Mouse (Mus musculus) embryonic facial prominence, embryonic 13.5 days (tissue): ENCODE data around the gene Slc6a6. TPM values are rescaled to one million over a fixed set of nuclear protein-coding genes. Genes with fewer than 3 reads are reported as not detected.

Experiments used
- ATAC-seq: fragments of 200-750 bp; cut with Nextera tagmentation; 2 replicates; pipeline ENCODE4 v1.8.0; 2017; ENCODE audit warnings: low read depth; ENCODE audit not compliant: insufficient number of reproducible peaks, insufficient read depth, low FRiP score, low TSS enrichment
- H3K27ac ChIP-seq: fragments of 300-500 bp; sonication (generic); 2 replicates; pipeline ENCODE4 v1.5.1; 2015; ENCODE audit warnings: moderate library complexity, mild to moderate bottlenecking, inconsistent platforms
- H3K27me3 ChIP-seq: fragments of 300-500 bp; sonication (generic); 2 replicates; pipeline ENCODE4 v1.6.1; 2015; ENCODE audit warnings: mild to moderate bottlenecking, inconsistent platforms
- H3K36me3 ChIP-seq: fragments of 300-500 bp; sonication (generic); 2 replicates; pipeline ENCODE4 v1.6.1; 2015; ENCODE audit warnings: mild to moderate bottlenecking, inconsistent platforms
- H3K4me1 ChIP-seq: fragments of 300-500 bp; sonication (generic); 2 replicates; pipeline ENCODE4 v1.6.1; 2015; ENCODE audit warnings: inconsistent platforms
- H3K4me2 ChIP-seq: fragments of 300-500 bp; sonication (generic); 2 replicates; pipeline ENCODE4 v1.6.1; 2015; ENCODE audit warnings: moderate library complexity, mild to moderate bottlenecking, inconsistent platforms
- H3K4me3 ChIP-seq: fragments of 300-500 bp; sonication (generic); 2 replicates; pipeline ENCODE4 v1.5.1; 2015; ENCODE audit warnings: mild to moderate bottlenecking, inconsistent platforms
- H3K9ac ChIP-seq: fragments of 300-500 bp; sonication (generic); 2 replicates; pipeline ENCODE4 v1.6.1; 2015; ENCODE audit warnings: mild to moderate bottlenecking, inconsistent platforms
- H3K9me3 ChIP-seq: fragments of 300-500 bp; sonication (generic); 2 replicates; pipeline ENCODE4 v1.6.1; 2016; ENCODE audit warnings: inconsistent platforms
- WGBS: fragments of 180-500 bp; shearing (Covaris S2); methylation state at CpG from one replicate; pipeline ENCODE4 v1.1.7; 2015; ENCODE audit warnings: mixed read lengths; 5-methylcytosine and 5-hydroxymethylcytosine counted together
- polyA plus RNA-seq: library from polyadenylated mRNA; unstranded; fragments of >200 nt; fragmentation: Nextera tagmentation; extraction: Ambion mirVana; gene quantifications from 2 replicates; pipeline ENCODE4 v1.2.1, GENCODE M21; 2015

The Slc6a6 gene
- polyA plus RNA-seq, 1 experiment from 2014 or later, result 71.4 TPM

DNA sequence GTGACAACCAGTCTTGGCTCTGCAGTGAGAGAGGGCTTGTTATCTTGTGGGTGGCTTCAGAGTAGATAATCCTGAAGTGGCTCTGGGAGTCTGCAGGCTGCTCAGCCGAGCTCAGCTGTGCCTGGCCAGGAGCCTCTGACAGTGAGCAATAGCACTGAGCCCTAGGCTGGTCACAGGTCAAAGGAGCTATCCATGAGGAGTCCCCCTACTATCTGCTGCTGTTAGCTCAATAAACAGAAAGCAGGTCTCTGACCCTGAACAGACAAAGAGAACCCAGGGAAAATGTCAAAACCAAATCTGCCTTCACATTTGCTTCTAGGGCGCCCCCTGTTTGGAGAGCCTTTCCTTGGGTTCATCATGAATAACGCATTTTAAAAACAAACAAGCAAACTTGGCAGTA is 28.6 kb upstream of the Slc6a6 start:
- H3K27ac ChIP-seq, result no peak overlapping the region
- H3K4me3 ChIP-seq, result no peak overlapping the region
- no peaks in the 10 kb centered on the region for H3K9me3 ChIP-seq
- H3K4me1 ChIP-seq, result peaks cover 41% of the 10 kb centered on the region
- no peak for ATAC-seq
- no peak overlapping the region for H3K9ac ChIP-seq
- no peak overlapping the region for H3K4me2 ChIP-seq
- WGBS, result 61% methylated on average over 3 of the region's 3 CpGs
- no peaks in the 10 kb centered on the region; the same call in 1 of the 2 replicates for H3K27me3 ChIP-seq
- H3K36me3 ChIP-seq, result no peaks in the 10 kb centered on the region

DNA sequence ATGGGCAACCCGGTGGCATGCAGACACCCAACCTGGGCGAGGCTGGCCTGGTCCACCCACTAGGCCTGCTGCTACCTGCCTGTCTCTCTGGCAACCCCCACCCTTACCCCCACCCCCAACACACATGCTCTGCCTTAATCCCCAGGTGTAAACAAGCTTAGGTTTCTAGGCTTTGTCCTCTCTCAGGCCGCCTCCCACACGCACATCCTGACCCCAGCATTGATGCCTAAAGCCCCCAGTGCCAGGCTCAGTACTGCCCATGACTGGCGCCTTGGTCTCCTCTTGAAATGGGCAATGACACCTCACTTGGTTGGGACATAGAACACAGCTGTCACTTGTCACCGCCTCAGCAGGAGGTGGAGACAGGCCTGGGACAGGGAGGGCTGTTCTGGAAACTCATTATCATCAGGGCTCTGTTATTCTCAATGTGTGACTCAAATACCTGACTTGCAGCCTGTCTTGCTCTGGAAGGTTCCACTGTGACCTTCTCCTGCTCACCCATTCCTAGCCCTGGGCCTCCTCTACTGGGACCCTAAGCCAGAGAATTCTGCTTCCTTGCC is 27.9 kb upstream of the Slc6a6 start:
- 52% methylated on average over 6 of the region's 6 CpGs for WGBS
- no peak overlapping the region for H3K4me3 ChIP-seq
- no peak for ATAC-seq
- no peak overlapping the region for H3K9ac ChIP-seq
- no peaks in the 10 kb centered on the region for H3K36me3 ChIP-seq
- peaks cover 39% of the 10 kb centered on the region for H3K4me1 ChIP-seq
- H3K27ac ChIP-seq, result no peak overlapping the region
- no peak overlapping the region for H3K4me2 ChIP-seq
- no peaks in the 10 kb centered on the region; the same call in 1 of the 2 replicates for H3K27me3 ChIP-seq
- H3K9me3 ChIP-seq, result no peaks in the 10 kb centered on the region

DNA sequence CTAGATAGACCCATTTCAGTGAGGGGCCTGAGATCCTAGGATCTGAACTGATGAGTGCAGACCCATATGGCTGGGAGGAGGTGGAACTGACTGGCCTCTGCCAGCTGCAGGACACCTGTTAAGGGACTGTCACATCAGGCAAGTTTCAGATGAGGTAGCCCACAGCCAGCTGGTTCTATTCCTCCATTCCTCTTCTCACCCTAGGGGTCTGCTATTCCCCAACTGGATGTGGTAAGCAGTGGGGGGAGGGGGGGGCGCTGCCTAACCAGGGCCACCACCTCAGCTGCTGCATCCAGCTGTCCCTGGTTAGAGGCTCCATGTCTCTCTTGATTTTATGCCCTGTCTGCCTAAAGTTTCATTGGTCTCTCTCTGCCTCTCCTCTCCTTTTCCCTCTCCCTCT is 25.6 kb upstream of the Slc6a6 start:
- Histone ChIP-seq H3K27me3 (no peaks in the 10 kb centered on the region), H3K36me3 (no peaks in the 10 kb centered on the region), H3K9me3 (no peaks in the 10 kb centered on the region), H3K27ac (no peak overlapping the region), H3K4me2 (no peak overlapping the region), H3K9ac (no peak overlapping the region), H3K4me1 (peaks cover 33% of the 10 kb centered on the region), H3K4me3 (no peak overlapping the region)
- no peak for ATAC-seq
- 24% methylated on average over 1 of the region's 1 CpGs for WGBS

DNA sequence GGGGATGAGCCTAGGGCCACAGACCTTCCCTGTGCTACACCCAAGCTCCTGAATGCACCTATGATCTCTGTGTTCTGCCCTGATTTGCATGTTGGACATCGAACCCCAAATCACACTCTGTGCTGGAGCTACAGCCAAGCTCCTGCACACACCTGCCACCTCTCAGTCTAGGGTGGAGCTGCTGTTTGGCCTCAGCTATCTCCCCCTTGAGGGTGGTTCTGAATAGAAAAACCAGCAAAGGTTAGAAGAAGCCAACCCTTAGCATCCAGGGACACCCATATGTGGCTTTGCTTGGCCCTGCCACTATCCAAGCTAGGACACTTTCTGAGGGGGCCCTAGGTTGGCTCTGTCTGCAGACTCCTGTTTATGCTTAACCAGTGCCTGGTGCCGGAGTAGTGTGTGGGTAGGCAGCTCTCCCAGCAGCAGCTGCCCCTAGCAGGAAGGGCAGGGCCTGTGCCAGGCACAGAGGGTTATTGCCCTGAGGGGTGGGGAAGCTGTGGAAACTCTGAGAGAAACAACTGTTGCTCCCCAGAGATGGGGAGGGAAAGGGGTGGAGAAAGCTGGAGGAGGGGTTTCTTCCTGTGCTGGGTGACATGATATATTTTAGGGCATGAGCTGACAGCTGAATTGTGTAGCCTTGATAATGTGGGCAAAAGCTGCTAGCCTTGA is 23.9 kb upstream of the Slc6a6 start:
- 50% methylated on average over 2 of the region's 2 CpGs for WGBS
- Histone ChIP-seq H3K36me3 (no peaks in the 10 kb centered on the region), H3K4me2 (no peak overlapping the region), H3K9ac (no peak overlapping the region), H3K4me3 (no peak overlapping the region), H3K27me3 (no peaks in the 10 kb centered on the region), H3K4me1 (peaks cover 26% of the 10 kb centered on the region), H3K27ac (no peak overlapping the region), H3K9me3 (no peaks in the 10 kb centered on the region)
- no peak for ATAC-seq

DNA sequence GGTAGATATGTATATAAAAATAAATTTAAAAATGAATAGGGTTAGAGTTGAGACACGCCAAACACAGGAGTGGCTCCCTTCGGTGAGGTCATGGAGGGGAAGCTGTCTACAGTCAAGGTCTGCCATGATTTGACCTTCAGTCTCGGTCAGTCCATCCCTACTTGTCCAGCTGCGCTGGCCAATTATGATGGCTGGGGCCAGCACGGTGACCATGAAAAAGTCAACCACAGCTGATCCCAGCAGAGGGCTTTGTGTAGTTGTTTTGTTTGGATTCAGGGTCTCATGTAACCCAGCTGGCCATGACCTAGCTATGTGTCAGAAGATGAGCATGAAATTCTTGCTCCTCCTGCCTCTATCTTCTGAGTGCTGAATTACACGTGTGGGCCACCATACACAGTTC is 21.6 kb upstream of the Slc6a6 start:
- ATAC-seq, result no peak
- 82% methylated on average over 6 of the region's 6 CpGs for WGBS
- Histone ChIP-seq H3K27me3 (no peaks in the 10 kb centered on the region), H3K9ac (no peak overlapping the region), H3K4me2 (no peak overlapping the region), H3K36me3 (no peaks in the 10 kb centered on the region), H3K4me1 (peaks cover 21% of the 10 kb centered on the region), H3K4me3 (no peak overlapping the region), H3K27ac (no peak overlapping the region), H3K9me3 (no peaks in the 10 kb centered on the region)

DNA sequence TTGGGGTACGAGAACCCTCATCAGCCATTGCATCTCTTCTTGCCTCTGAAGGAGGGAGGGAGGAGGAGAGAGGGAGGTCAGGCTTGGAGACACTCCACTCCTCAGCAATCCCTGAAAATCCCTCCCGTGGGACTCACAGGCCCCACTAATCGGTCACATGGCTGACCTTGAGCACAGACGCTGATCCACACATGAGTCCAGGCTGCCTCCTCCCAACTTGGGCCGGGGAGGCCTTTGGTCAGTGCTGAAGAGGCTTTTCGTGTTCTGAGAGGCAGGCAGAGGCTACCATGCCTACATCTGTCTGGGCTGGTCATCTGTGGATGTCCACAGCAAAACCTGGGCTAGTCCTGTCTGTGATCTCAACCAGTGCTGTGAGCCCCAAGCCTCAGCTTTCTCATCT is 20.2 kb upstream of the Slc6a6 start:
- ATAC-seq, result no peak
- WGBS, result 74% methylated on average over 6 of the region's 6 CpGs
- Histone ChIP-seq H3K9ac (no peak overlapping the region), H3K4me2 (no peak overlapping the region), H3K4me1 (peaks cover 15% of the 10 kb centered on the region), H3K27ac (no peak overlapping the region), H3K4me3 (no peak overlapping the region), H3K27me3 (no peaks in the 10 kb centered on the region), H3K9me3 (no peaks in the 10 kb centered on the region), H3K36me3 (no peaks in the 10 kb centered on the region)

DNA sequence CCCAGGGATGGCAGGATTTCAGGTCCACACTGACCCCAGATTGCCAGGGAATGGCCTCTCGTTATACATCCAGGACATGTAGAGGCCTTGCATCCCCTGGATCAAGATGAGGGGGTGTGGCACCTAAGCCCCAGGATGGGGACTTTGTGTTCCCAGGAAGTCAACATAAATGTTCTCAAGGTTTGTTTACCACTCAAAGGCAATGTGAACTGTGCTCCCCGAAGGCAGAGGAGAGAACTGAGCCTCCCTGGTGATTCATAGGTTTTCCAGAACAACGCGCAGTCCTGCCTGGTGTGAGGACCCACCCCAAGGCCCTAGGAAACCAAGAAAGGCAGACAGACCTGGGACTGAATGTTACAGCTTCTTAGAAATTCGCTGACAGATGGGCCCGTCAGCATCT is 18.6 kb upstream of the Slc6a6 start:
- peaks cover 2% of the 10 kb centered on the region for H3K4me1 ChIP-seq
- no peaks in the 10 kb centered on the region for H3K27me3 ChIP-seq
- H3K4me2 ChIP-seq, result no peak overlapping the region
- H3K9me3 ChIP-seq, result no peaks in the 10 kb centered on the region
- H3K4me3 ChIP-seq, result no peak overlapping the region
- no peak for ATAC-seq
- no peak overlapping the region for H3K27ac ChIP-seq
- 85% methylated on average over 6 of the region's 6 CpGs for WGBS
- H3K36me3 ChIP-seq, result no peaks in the 10 kb centered on the region
- H3K9ac ChIP-seq, result no peak overlapping the region

DNA sequence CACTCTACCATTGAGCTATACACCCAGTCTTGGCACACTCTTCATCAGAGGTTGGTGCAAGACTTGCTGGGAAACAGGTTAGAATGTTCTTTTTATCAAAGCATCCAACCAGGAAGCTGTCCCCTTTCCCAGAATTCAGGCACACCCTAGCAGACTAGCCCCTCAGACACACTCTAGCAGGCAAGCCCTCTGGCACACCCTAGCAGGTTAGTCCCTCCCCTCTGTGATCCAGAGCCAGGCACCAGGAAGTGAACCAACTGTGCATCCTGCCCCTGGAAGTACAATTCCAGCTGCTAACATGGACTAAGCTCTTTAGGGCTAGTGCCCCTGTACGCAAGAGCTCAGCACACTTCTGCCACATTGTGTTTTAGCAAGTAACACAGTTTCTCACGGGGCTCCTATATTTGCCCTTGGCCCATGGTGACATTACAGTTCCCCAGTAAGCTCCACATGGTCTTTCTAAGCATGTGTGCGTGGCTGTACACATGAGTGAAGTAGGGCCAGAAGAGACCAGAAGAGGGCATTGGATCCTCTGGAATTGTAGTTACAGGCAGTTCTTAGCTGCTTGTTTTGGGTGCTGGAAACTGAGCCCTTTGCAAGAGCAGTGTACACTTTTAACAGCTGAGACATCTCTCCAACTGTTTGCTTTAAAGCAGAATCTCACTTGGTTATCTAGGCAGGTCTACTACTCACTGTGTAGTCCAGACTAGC is 17.7 kb upstream of the Slc6a6 start:
- WGBS, result 91% methylated on average over 3 of the region's 3 CpGs
- no peak overlapping the region for H3K9ac ChIP-seq

DNA sequence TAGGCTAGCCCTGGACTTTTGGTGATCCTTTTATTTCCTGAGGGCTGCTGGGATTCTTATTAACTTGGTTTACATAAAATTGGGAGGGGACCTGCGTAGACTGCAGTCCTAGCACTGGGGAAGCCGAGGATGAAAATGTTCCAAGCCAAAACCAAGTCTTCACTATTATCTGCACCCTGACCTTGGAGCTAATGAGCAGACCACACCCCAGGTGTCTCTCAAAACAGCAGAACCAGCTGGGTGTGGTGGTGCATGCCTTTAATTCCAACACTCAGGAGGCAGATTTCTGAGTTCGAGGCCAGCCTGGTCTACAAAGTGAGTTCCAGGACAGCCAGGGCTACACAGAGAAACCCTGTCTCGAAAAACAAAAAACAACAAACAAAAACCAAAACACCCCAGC is 16.7 kb upstream of the Slc6a6 start:
- H3K36me3 ChIP-seq, result no peaks in the 10 kb centered on the region
- no peaks in the 10 kb centered on the region for H3K9me3 ChIP-seq
- H3K4me1 ChIP-seq, result no peaks in the 10 kb centered on the region
- H3K27ac ChIP-seq, result no peak overlapping the region
- H3K27me3 ChIP-seq, result no peaks in the 10 kb centered on the region
- 88% methylated on average over 4 of the region's 4 CpGs for WGBS
- no peak overlapping the region for H3K9ac ChIP-seq
- H3K4me3 ChIP-seq, result no peak overlapping the region
- ATAC-seq, result no peak
- H3K4me2 ChIP-seq, result no peak overlapping the region

More for the DNA sequence above, 17.7 kb upstream of the Slc6a6 start:
- ATAC-seq, result no peak
- Histone ChIP-seq H3K27ac (no peak overlapping the region), H3K4me2 (no peak overlapping the region), H3K4me3 (no peak overlapping the region), H3K27me3 (no peaks in the 10 kb centered on the region), H3K4me1 (no peaks in the 10 kb centered on the region), H3K9me3 (no peaks in the 10 kb centered on the region), H3K36me3 (no peaks in the 10 kb centered on the region)

DNA sequence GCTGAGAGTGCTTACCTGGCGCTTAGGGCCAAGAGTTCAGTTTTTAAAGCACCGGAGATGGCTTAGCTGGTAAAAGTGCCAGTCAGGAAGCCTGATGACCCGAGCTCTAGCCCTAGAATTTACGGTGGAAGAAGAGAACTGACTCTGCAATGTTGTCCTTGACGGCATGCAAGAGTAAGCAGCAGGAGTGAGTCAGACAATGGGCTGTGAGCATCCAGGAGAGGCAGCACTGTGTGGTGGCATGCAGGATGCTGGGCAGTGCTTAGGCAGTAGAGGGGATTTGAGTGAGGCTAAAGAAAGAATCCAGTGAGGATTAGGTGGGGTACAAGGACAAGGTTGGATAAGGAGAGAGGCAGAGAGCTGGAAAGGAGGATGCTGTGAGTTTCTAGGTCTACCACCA is 15.6 kb upstream of the Slc6a6 start:
- Histone ChIP-seq H3K4me1 (no peaks in the 10 kb centered on the region), H3K4me2 (no peak overlapping the region), H3K4me3 (no peak overlapping the region), H3K27me3 (no peaks in the 10 kb centered on the region), H3K9me3 (no peaks in the 10 kb centered on the region), H3K27ac (no peak overlapping the region), H3K36me3 (no peaks in the 10 kb centered on the region), H3K9ac (no peak overlapping the region)
- 50% methylated on average over 5 of the region's 5 CpGs for WGBS
- no peak for ATAC-seq

DNA sequence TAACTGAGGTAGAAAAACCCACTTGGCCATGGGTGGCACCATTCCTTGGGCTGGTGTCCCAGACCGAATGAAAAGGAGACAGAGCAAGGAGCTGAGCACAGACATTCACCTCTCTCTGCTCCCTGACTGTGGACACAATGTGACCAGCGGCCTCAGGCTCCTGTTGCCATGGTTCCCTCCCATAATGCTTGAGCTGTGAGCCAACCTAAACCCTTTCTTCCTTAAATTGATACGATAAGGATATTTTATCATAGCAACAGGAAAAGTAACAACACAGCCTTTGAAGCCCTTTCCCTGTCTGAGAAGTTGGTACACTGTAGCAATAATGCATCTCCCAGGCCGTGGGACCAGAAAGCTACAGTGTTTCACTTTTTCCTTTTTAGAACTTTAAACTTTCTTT is 14.6 kb upstream of the Slc6a6 start:
- Histone ChIP-seq H3K9me3 (no peaks in the 10 kb centered on the region), H3K27ac (no peak overlapping the region), H3K4me2 (no peak overlapping the region), H3K9ac (no peak overlapping the region), H3K4me3 (no peak overlapping the region), H3K27me3 (no peaks in the 10 kb centered on the region), H3K36me3 (no peaks in the 10 kb centered on the region), H3K4me1 (no peaks in the 10 kb centered on the region)
- WGBS, result 61% methylated on average over 4 of the region's 4 CpGs
- no peak for ATAC-seq

DNA sequence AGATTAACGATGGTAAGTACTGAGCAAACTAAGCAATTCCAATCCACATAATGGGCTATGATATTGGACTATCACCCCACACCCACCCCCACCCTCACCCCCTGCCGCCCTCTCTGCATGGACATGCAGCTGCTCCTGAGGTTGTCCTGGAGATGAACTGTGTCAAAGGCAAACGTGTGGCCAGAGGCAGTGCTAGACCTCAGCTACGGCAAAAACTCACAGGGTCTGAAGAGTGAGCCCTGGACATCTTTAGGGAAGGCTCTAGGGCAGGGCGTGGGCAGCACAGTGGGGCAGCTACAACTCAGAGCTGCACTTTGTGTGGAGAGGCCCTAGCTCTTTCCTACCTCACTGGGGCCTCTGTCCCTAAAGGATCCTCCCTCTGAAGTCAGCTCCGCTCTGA is 13.6 kb upstream of the Slc6a6 start:
- peaks cover 7% of the 10 kb centered on the region for H3K4me1 ChIP-seq
- H3K4me2 ChIP-seq, result no peak overlapping the region
- no peaks in the 10 kb centered on the region for H3K27me3 ChIP-seq
- no peak for ATAC-seq
- no peaks in the 10 kb centered on the region for H3K36me3 ChIP-seq
- no peak overlapping the region for H3K27ac ChIP-seq
- no peaks in the 10 kb centered on the region for H3K9me3 ChIP-seq
- H3K4me3 ChIP-seq, result no peak overlapping the region
- H3K9ac ChIP-seq, result no peak overlapping the region
- WGBS, result 69% methylated on average over 6 of the region's 6 CpGs
